Mouse (Mus musculus): ENCODE results near the gene Tfb2m. TPM values are rescaled to one million over a fixed set of nuclear protein-coding genes. Genes with fewer than 3 reads are reported as not detected.

Gene Tfb2m
- total and polyA plus RNA-seq, 3 experiments: 9.0 to 51.9 (median 39.8) TPM

DNA sequence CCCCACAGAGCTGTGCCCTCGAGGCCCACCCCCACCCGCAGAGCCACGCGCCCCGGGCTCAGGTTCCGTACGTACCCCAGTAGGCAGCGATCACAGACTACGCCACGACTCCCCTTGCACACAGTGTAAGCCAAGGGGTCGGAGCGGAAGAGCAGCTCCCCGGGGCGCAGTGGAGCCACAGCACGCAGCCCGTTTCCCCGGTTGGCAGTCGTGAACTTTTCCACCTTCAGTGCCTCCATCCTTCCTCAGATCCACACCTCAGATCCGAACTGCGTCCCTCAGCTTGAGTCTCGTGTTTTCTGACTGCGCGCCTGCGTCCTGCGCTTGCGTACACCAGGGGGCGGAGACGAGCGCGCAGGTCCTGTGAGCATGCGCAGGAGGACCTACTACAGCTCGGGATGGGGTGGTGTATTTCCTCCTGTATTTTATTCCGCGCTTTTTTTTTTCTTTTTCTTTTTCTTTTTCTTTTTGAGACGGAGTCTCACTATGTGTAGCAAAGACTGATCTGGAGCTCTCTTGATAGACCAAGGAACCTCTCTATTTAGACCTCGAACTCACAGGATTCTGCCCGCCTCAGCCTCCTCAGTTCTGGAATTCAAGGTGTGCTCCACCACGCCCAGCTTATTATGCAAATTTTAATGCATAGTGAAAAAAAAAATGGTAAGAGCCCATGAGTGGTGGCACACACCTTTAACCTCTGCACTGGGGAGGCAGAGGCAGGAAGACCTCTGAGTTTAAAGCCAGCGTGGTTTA lies 28.2 kb downstream of the Tfb2m start, which contains the start of gene Smyd3:
TSS of gene Smyd3 (minus strand) at position 329 of the 753 bp plus-strand sequence.
- TF ChIP-seq CTCF (IDR thresholded peaks at IDR 0.05; ENCODE audit: low read depth, low read length) (no peak), GATA2 (IDR thresholded peaks at IDR 0.05; ENCODE audit: borderline replicate concordance, low read depth, low read length) (no peak)

DNA sequence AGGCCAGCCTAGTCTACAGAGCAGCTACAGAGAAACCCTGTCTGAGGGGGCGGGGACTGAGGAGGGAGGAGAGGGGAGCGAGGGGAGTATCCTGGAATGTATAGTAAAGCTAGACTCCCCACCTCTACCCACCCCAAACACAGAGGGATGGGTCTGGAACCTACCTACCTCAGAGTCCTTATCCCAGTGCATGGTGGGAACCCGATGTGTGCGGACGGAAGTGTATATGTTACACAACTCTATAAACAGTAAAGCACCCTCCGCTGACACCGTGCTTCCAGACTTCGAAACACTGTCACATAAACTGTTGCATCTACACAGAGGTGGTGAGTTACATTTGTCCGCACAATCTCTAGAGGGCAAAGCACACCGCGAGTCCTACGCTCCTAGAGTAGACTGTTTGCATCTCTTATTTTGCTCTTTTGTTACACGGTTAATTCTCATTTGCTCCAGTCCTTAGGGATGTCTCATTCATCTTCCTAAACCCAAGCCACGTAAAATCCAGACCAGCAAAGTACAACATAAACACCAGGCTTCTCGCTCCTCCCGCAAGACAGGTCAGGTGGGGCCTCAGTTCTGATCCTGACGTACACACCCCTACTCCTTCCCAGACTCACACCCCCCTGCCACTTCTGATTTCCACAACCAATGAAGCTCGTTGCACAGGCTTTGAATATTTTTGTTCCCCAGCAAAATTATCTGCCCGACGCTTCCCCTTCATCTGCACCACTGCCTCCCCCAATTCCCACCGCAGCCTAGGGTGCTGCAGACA lies 28.9 kb downstream of the Tfb2m start:
- Histone ChIP-seq H3K9me3 (replicated peaks) (no peaks in the 10 kb centered on the region), H3K27me3 (ENCODE audit: insufficient read depth, low read length) (no peaks in the 10 kb centered on the region), H3K4me3 (ENCODE audit: low read depth, low read length) (peak overlapping the region; percentile 98), H3K36me3 (replicated peaks) (peaks cover 19% of the 10 kb centered on the region), H3K4me1 (ENCODE audit: insufficient read depth, low read depth, low read length) (peaks cover 29% of the 10 kb centered on the region)
- ATAC-seq (ENCODE audit: extremely low read depth, insufficient number of reproducible peaks, low FRiP score, poor library complexity, severe bottlenecking) (peak; percentile 48), DNase-seq (ENCODE audit: low spot score) (peak; percentile 44)
- no peak for TF ChIP-seq TAL1 (conservative IDR thresholded peaks at IDR 0.05; ENCODE audit: low read depth, low read length)
- no peak for TF ChIP-seq GATA1 (IDR thresholded peaks at IDR 0.05; ENCODE audit: borderline replicate concordance, low read length)
- no peak for TF ChIP-seq CTCF (IDR thresholded peaks at IDR 0.05; ENCODE audit: low read depth, low read length)
- TF ChIP-seq POLR2AphosphoS5 (IDR thresholded peaks at IDR 0.05; ENCODE audit: insufficient replicate concordance, low read depth, low read length): no peak
- TF ChIP-seq GATA2 (IDR thresholded peaks at IDR 0.05; ENCODE audit: borderline replicate concordance, low read depth, low read length): no peak

More for the DNA sequence above, 28.2 kb downstream of the Tfb2m start, which contains the start of gene Smyd3:
- Histone ChIP-seq H3K9me3 (replicated peaks) (no peaks in the 10 kb centered on the region), H3K4me1 (ENCODE audit: insufficient read depth, low read depth, low read length) (peaks cover 27% of the 10 kb centered on the region), H3K4me3 (ENCODE audit: low read depth, low read length) (peak within 1 kb of the TSS; percentile 98), H3K27me3 (ENCODE audit: insufficient read depth, low read length) (no peaks in the 10 kb centered on the region), H3K36me3 (replicated peaks) (peaks cover 11% of the 10 kb centered on the region)
- ATAC-seq (ENCODE audit: extremely low read depth, insufficient number of reproducible peaks, low FRiP score, poor library complexity, severe bottlenecking) (peak; percentile 80), DNase-seq (ENCODE audit: low spot score) (peak; percentile 90)

- DNase-seq (ENCODE audit: low spot score): no peak
- Histone ChIP-seq H3K4me1 (ENCODE audit: insufficient read depth, low read depth, low read length) (peaks cover 18% of the 10 kb centered on the region), H3K36me3 (replicated peaks) (peaks cover 46% of the 10 kb centered on the region), H3K27me3 (ENCODE audit: insufficient read depth, low read length) (no peaks in the 10 kb centered on the region), H3K4me3 (ENCODE audit: low read depth, low read length) (no peak overlapping the region), H3K9me3 (replicated peaks) (no peaks in the 10 kb centered on the region)
- TF ChIP-seq TAL1 (conservative IDR thresholded peaks at IDR 0.05; ENCODE audit: low read depth, low read length): no peak
- TF ChIP-seq GATA2 (IDR thresholded peaks at IDR 0.05; ENCODE audit: borderline replicate concordance, low read depth, low read length): no peak
- TF ChIP-seq CTCF (IDR thresholded peaks at IDR 0.05; ENCODE audit: low read depth, low read length): no peak
- no peak for TF ChIP-seq POLR2AphosphoS5 (IDR thresholded peaks at IDR 0.05; ENCODE audit: insufficient replicate concordance, low read depth, low read length)
- TF ChIP-seq GATA1 (IDR thresholded peaks at IDR 0.05; ENCODE audit: borderline replicate concordance, low read length): no peak
- ATAC-seq (ENCODE audit: extremely low read depth, insufficient number of reproducible peaks, low FRiP score, poor library complexity, severe bottlenecking): no peak
These were observed 34.2 kb downstream of the Tfb2m start for GRCm38 (mm10) chr1:179511895-179512294.

DNA sequence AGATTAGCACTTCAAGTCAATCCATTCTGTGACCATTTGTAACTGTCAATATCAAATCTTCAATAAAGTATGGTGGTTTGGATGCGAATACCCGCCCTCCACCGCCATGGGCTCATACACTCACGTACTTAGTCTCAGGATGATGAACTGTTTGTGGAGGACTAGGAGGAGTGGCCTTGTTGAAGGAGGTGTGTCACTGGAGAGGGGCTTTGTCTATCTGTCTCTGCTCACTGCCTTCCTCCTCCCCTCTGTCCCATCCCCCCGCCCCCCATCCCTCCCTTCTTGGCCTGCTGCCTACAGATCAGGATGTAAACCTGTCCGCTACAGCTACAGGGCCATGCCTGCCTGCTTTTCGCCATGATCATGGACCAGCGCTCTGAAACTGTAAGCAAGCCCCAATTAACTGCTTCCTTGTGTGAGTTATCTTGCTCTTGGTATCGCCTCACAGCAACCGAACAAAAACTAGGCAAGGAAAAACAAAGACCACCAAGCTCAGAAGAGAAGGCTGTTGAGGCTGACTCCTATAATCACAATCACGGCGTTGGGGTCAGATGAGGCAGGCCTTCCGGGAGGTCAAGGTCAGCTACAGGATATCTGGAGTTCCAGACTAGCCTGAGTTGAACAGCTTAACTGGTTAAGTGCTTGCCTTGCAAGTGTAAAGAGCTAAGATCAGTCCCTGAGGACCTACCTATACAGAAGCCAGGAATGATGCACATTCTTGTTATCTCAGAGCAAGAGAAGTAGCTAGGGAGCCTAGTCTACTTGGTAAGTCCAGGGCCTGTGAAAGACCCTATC lies 35.3 kb downstream of the Tfb2m start:
- H3K4me3 ChIP-seq (ENCODE audit: low read depth, low read length): no peak overlapping the region
- ATAC-seq (ENCODE audit: extremely low read depth, insufficient number of reproducible peaks, low FRiP score, poor library complexity, severe bottlenecking) (no peak), DNase-seq (ENCODE audit: low spot score) (no peak)
- H3K27me3 ChIP-seq (ENCODE audit: insufficient read depth, low read length): no peaks in the 10 kb centered on the region
- TF ChIP-seq GATA1 (IDR thresholded peaks at IDR 0.05; ENCODE audit: borderline replicate concordance, low read length): no peak
- TF ChIP-seq TAL1 (conservative IDR thresholded peaks at IDR 0.05; ENCODE audit: low read depth, low read length): no peak
- no peak for TF ChIP-seq POLR2AphosphoS5 (IDR thresholded peaks at IDR 0.05; ENCODE audit: insufficient replicate concordance, low read depth, low read length)
- TF ChIP-seq GATA2 (IDR thresholded peaks at IDR 0.05; ENCODE audit: borderline replicate concordance, low read depth, low read length): no peak
- no peak for TF ChIP-seq CTCF (IDR thresholded peaks at IDR 0.05; ENCODE audit: low read depth, low read length)
- no peaks in the 10 kb centered on the region for H3K9me3 ChIP-seq (replicated peaks)
- H3K4me1 ChIP-seq (ENCODE audit: insufficient read depth, low read depth, low read length): peaks cover 12% of the 10 kb centered on the region; the same call in 1 of the 2 replicates
- H3K36me3 ChIP-seq (replicated peaks): peaks cover 48% of the 10 kb centered on the region

- Histone ChIP-seq H3K4me3 (ENCODE audit: low read depth, low read length) (no peak overlapping the region), H3K9me3 (replicated peaks) (no peaks in the 10 kb centered on the region), H3K27me3 (ENCODE audit: insufficient read depth, low read length) (no peaks in the 10 kb centered on the region), H3K36me3 (replicated peaks) (peaks cover 43% of the 10 kb centered on the region), H3K4me1 (ENCODE audit: insufficient read depth, low read depth, low read length) (peaks cover 15% of the 10 kb centered on the region)
- DNase-seq (ENCODE audit: low spot score): no peak
- no peak for ATAC-seq (ENCODE audit: extremely low read depth, insufficient number of reproducible peaks, low FRiP score, poor library complexity, severe bottlenecking)
- TF ChIP-seq CTCF (IDR thresholded peaks at IDR 0.05; ENCODE audit: low read depth, low read length): peak; percentile 11; the same call in 1 of the 2 replicates
- no peak for TF ChIP-seq TAL1 (conservative IDR thresholded peaks at IDR 0.05; ENCODE audit: low read depth, low read length)
These were observed 39.3 kb downstream of the Tfb2m start for GRCm38 (mm10) chr1:179506530-179507315.
